Mouse (Mus musculus): ENCODE results near the gene Cyp2w1. TPM values are rescaled to one million over a fixed set of nuclear protein-coding genes. Genes with fewer than 3 reads are reported as not detected.

The Cyp2w1 gene
- total and polyA plus RNA-seq, 3 experiments = not detected

DNA sequence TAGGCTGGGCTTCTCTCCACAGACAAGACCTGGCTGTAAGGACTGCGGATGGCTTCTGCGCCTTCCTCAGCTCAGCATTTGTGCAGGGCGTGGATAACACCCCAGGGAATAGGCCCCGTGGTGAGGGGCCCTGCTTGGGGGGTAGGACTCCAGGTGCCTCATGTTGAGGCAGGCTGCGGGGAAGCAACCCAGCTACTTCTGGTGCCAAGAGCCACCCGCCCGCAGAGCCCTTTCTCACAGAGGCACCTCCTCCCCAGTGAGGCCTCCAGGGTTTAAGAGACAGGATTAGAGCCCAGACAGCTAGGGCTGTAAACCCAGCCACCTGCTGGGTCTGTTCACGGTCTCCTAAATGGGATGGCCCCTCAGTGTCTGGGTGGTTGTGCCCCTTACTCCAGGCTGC, 789 bp upstream of the Cyp2w1 start:
- no peaks in the 10 kb centered on the region for H3K4me1 ChIP-seq (ENCODE audit: control insufficient read depth in 1 of 2, insufficient read depth in 2 of 2, low read length in 2 of 2)
- no peak for TF ChIP-seq CHD2 (IDR thresholded peaks at IDR 0.05; ENCODE audit: low read length)
- no peak for TF ChIP-seq ELF1 (IDR thresholded peaks at IDR 0.05; ENCODE audit: low read depth, low read length)
- TF ChIP-seq POLR2A (IDR thresholded peaks at IDR 0.05; ENCODE audit: control insufficient read depth in 1 of 2, insufficient read depth in 1 of 2, low read depth in 1 of 2, low read length in 2 of 2, poor library complexity in 1 of 2) = no peak
- no peak for TF ChIP-seq E2F4 (IDR thresholded peaks at IDR 0.05; ENCODE audit: borderline replicate concordance, low read depth, low read length)
- TF ChIP-seq TBP (IDR thresholded peaks at IDR 0.05; ENCODE audit: low read depth, low read length) = no peak
- no peak for TF ChIP-seq RAD21 (IDR thresholded peaks at IDR 0.05; ENCODE audit: low read depth, low read length)
- no peak for TF ChIP-seq SIN3A (IDR thresholded peaks at IDR 0.05; ENCODE audit: low read length)
- no peak for TF ChIP-seq MEF2A (IDR thresholded peaks at IDR 0.05; ENCODE audit: extremely low read depth, insufficient replicate concordance, low read depth, low read length, poor library complexity, severe bottlenecking)
- TF ChIP-seq GABPA (IDR thresholded peaks at IDR 0.05; ENCODE audit: low read depth, low read length) = no peak
- no peak for TF ChIP-seq POLR2AphosphoS5 (IDR thresholded peaks at IDR 0.05; ENCODE audit: borderline replicate concordance, low read depth, low read length)
- no peak for TF ChIP-seq USF2 (IDR thresholded peaks at IDR 0.05; ENCODE audit: borderline replicate concordance in 1 of 2, insufficient read depth in 1 of 2, low read depth in 1 of 2, low read length in 2 of 2)
- no peak for TF ChIP-seq GATA1 (IDR thresholded peaks at IDR 0.05; ENCODE audit: low read depth, low read length)
- H3K79me2 ChIP-seq (ENCODE audit: control insufficient read depth, insufficient read depth, low read length, poor library complexity) = no peaks in the 10 kb centered on the region
- no peaks in the 10 kb centered on the region for H3K36me3 ChIP-seq (ENCODE audit: control insufficient read depth in 1 of 2, insufficient read depth in 2 of 2, low read length in 2 of 2)
- H3K9ac ChIP-seq (ENCODE audit: control insufficient read depth, low read depth, low read length, poor library complexity, severe bottlenecking) = no peak overlapping the region
- no peaks in the 10 kb centered on the region for H3K27me3 ChIP-seq (ENCODE audit: control insufficient read depth in 1 of 2, insufficient read depth in 2 of 2, low read length in 2 of 2)
- no peak for DNase-seq (ENCODE audit: low read depth, low spot score)
- no peaks in the 10 kb centered on the region for H3K9me3 ChIP-seq (replicated peaks; ENCODE audit: insufficient read depth, low read length)
- no peak overlapping the region for H3K27ac ChIP-seq (ENCODE audit: control insufficient read depth, low read depth, low read length)
- no peak overlapping the region for H3K4me3 ChIP-seq (ENCODE audit: control insufficient read depth in 1 of 2, insufficient read depth in 1 of 2, low read depth in 2 of 2, low read length in 2 of 2)

- Histone ChIP-seq H3K27me3 (ENCODE audit: control insufficient read depth in 1 of 2, insufficient read depth in 2 of 2, low read length in 2 of 2) (no peaks in the 10 kb centered on the region), H3K79me2 (ENCODE audit: control insufficient read depth, insufficient read depth, low read length, poor library complexity) (no peaks in the 10 kb centered on the region), H3K4me1 (ENCODE audit: control insufficient read depth in 1 of 2, insufficient read depth in 2 of 2, low read length in 2 of 2) (no peaks in the 10 kb centered on the region), H3K9me3 (replicated peaks; ENCODE audit: insufficient read depth, low read length) (no peaks in the 10 kb centered on the region), H3K36me3 (ENCODE audit: control insufficient read depth in 1 of 2, insufficient read depth in 2 of 2, low read length in 2 of 2) (no peaks in the 10 kb centered on the region), H3K27ac (ENCODE audit: control insufficient read depth, low read depth, low read length) (no peak overlapping the region), H3K9ac (ENCODE audit: control insufficient read depth, low read depth, low read length, poor library complexity, severe bottlenecking) (0 out of 2 replicates have a peak overlapping the region, but pooled peaks have one; percentile 29), H3K4me3 (ENCODE audit: control insufficient read depth in 1 of 2, insufficient read depth in 1 of 2, low read depth in 2 of 2, low read length in 2 of 2) (no peak overlapping the region)
- DNase-seq (ENCODE audit: low read depth, low spot score) = peak; percentile 83
- TF ChIP-seq ETS1 (IDR thresholded peaks at IDR 0.05; ENCODE audit: low read depth, low read length) (no peak), CHD1 (IDR thresholded peaks at IDR 0.05; ENCODE audit: low read depth, low read length) (no peak), CTCF (IDR thresholded peaks at IDR 0.05 in 2 of 3, conservative IDR thresholded peaks at IDR 0.05 in 1 of 3; ENCODE audit: control insufficient read depth in 1 of 3, insufficient read depth in 1 of 3, low read depth in 2 of 3, low read length in 3 of 3, poor library complexity in 1 of 3, severe bottlenecking in 1 of 3) (peak; percentile 64 to 86 (median 76)), TCF12 (IDR thresholded peaks at IDR 0.05; ENCODE audit: low read depth, low read length) (peak; percentile 28; the same call in 1 of the 2 replicates), ELF1 (IDR thresholded peaks at IDR 0.05; ENCODE audit: low read depth, low read length) (no peak), ZKSCAN1 (IDR thresholded peaks at IDR 0.05; ENCODE audit: low read depth, low read length) (no peak), POLR2AphosphoS2 (IDR thresholded peaks at IDR 0.05; ENCODE audit: low read length) (no peak), EP300 (IDR thresholded peaks at IDR 0.05; ENCODE audit: low read depth in 1 of 2, low read length in 2 of 2) (no peak), CHD2 (IDR thresholded peaks at IDR 0.05; ENCODE audit: low read length) (no peak), MEF2A (IDR thresholded peaks at IDR 0.05; ENCODE audit: extremely low read depth, insufficient replicate concordance, low read depth, low read length, poor library complexity, severe bottlenecking) (no peak), POLR2A (IDR thresholded peaks at IDR 0.05; ENCODE audit: control insufficient read depth in 1 of 2, insufficient read depth in 1 of 2, low read depth in 1 of 2, low read length in 2 of 2, poor library complexity in 1 of 2) (no peak), RAD21 (IDR thresholded peaks at IDR 0.05; ENCODE audit: low read depth, low read length) (peak; percentile 57), BHLHE40 (IDR thresholded peaks at IDR 0.05; ENCODE audit: borderline replicate concordance, low read depth, low read length) (no peak), HCFC1 (IDR thresholded peaks at IDR 0.05; ENCODE audit: low read depth, low read length) (no peak), MYB (IDR thresholded peaks at IDR 0.05; ENCODE audit: low read depth, low read length) (no peak), RCOR1 (IDR thresholded peaks at IDR 0.05; ENCODE audit: low read depth, low read length) (no peak), MAZ (IDR thresholded peaks at IDR 0.05; ENCODE audit: low read depth, low read length) (peak; percentile 49; the same call in 1 of the 2 replicates), ZMIZ1 (IDR thresholded peaks at IDR 0.05; ENCODE audit: low read depth, low read length) (no peak), TAL1 (IDR thresholded peaks at IDR 0.05; ENCODE audit: low read length) (no peak), USF2 (IDR thresholded peaks at IDR 0.05; ENCODE audit: borderline replicate concordance in 1 of 2, insufficient read depth in 1 of 2, low read depth in 1 of 2, low read length in 2 of 2) (no peak), POLR2AphosphoS5 (IDR thresholded peaks at IDR 0.05; ENCODE audit: borderline replicate concordance, low read depth, low read length) (no peak), SMC3 (IDR thresholded peaks at IDR 0.05; ENCODE audit: low read depth, low read length) (peak; percentile 88), NELFE (IDR thresholded peaks at IDR 0.05; ENCODE audit: low read depth, low read length) (no peak), SIN3A (IDR thresholded peaks at IDR 0.05; ENCODE audit: low read length) (no peak), KAT2A (conservative IDR thresholded peaks at IDR 0.05; ENCODE audit: low read depth, low read length) (no peak), ZNF384 (IDR thresholded peaks at IDR 0.05; ENCODE audit: low read depth, low read length) (peak; percentile 76)
Observed at GRCm38 (mm10) chr5:139353496-139353895, 1.1 kb downstream of the Cyp2w1 start.

Measured in MEL (cell line).